ENCODE assay signal across 9 mouse cellular contexts in genomic region chr16:5931680-5932079, GRCm38 (mm10). TPM values are rescaled to one million over a fixed set of nuclear protein-coding genes. Genes with fewer than 3 reads are reported as not detected.
DNase-seq lines count a peak whose midpoint lies in the region; ATAC-seq and TF ChIP-seq lines count a peak whose summit lies in the region.
"Had no signal": no experiment of that assay in that cellular context is flagged by ENCODE, and none has a peak within 500 bp of the region (broad histone marks: within the 10 kb centered on the region; RNA-seq: fewer than 3 reads in every experiment).

No protein-coding gene starts in this region.

- DNase-seq in kidney, adult 11 months = peak; percentile 39
- peak; percentile 82 for DNase-seq in cerebellum, adult 9-11 months
- DNase-seq in frontal cortex, postnatal 10 days (ENCODE audit: low spot score in 2 of 2) = peak; percentile 46 to 79
- peak; percentile 88 to 90 for DNase-seq in left cerebral cortex, postnatal 14 days (ENCODE audit: low spot score in 2 of 2)
- peak; percentile 3 for DNase-seq in naive thymus-derived CD4-positive, alpha-beta T cell, adult 2 months (ENCODE audit: low read depth)
- peak; percentile 89 for DNase-seq in testis, postnatal 10 days (ENCODE audit: low spot score)

- WGBS in kidney, embryonic 14.5 days = 28% methylated on average over 7 of the region's 7 CpGs
- WGBS in intestine, postnatal 0 days = 29% methylated on average over 7 of the region's 7 CpGs

- no peaks in the 10 kb centered on the region for H3K9me3 ChIP-seq in kidney, embryonic 14.5 days (ENCODE audit: control insufficient read depth, low read length)
- no peaks in the 10 kb centered on the region for H3K9me3 ChIP-seq in intestine, postnatal 0 days (ENCODE audit: control insufficient read depth)

- H3K4me2 ChIP-seq in kidney, embryonic 14.5 days (replicated peaks; ENCODE audit: low read depth, low read length) = no peak overlapping the region
- H3K4me2 ChIP-seq in intestine, postnatal 0 days (replicated peaks; ENCODE audit: low read depth) = no peak overlapping the region

- H3K9ac ChIP-seq in kidney, embryonic 14.5 days (ENCODE audit: low read depth, low read length) = no peak overlapping the region
- H3K9ac ChIP-seq in intestine, postnatal 0 days (ENCODE audit: low read depth, low read length) = no peak overlapping the region

- no peak for ATAC-seq in kidney, embryonic 14.5 days (ENCODE audit: low FRiP score, low TSS enrichment)
- ATAC-seq in intestine, postnatal 0 days = no peak

- no peaks in the 10 kb centered on the region for H3K27me3 ChIP-seq in kidney, embryonic 14.5 days (ENCODE audit: control insufficient read depth, insufficient read depth, low read length)
- H3K27me3 ChIP-seq in intestine, postnatal 0 days (replicated peaks; ENCODE audit: control insufficient read depth, insufficient read depth, low read length) = no peaks in the 10 kb centered on the region

- TF ChIP-seq CTCF in intestine, postnatal 0 days (IDR thresholded peaks at IDR 0.05; ENCODE audit: low read depth) = peak; percentile 73

- no peaks in the 10 kb centered on the region for H3K4me1 ChIP-seq in kidney, embryonic 14.5 days (ENCODE audit: control insufficient read depth, insufficient read depth, low read length)
- no peaks in the 10 kb centered on the region for H3K4me1 ChIP-seq in intestine, postnatal 0 days (replicated peaks; ENCODE audit: control insufficient read depth, insufficient read depth, low read length)

- H3K36me3 ChIP-seq in kidney, embryonic 14.5 days (ENCODE audit: control insufficient read depth, insufficient read depth, low read length) = no peaks in the 10 kb centered on the region
- H3K36me3 ChIP-seq in intestine, postnatal 0 days (ENCODE audit: control insufficient read depth, insufficient read depth) = no peaks in the 10 kb centered on the region

- no peak overlapping the region for H3K4me3 ChIP-seq in kidney, embryonic 14.5 days (ENCODE audit: low read length)
- H3K4me3 ChIP-seq in intestine, postnatal 0 days (ENCODE audit: low read depth, low read length) = no peak overlapping the region

- H3K27ac ChIP-seq in kidney, embryonic 14.5 days (ENCODE audit: low read depth, low read length) = no peak overlapping the region
- H3K27ac ChIP-seq in intestine, postnatal 0 days (ENCODE audit: low read depth, low read length) = no peak overlapping the region
- H3K27ac ChIP-seq: macrophage had no signal

- intact Hi-C loops in left cerebral cortex, postnatal 14 days (cut with DNase I) = loop anchor here (5.0 to 10.0 kb wide), 4 partner anchors 34 to 459 kb away; no protein-coding TSS in a partner anchor

RNA-seq across cellular contexts. Expression of gene Rbfox1, which starts 46.5 kb away (rescaled TPM):
- 6.7 and 7.5 TPM in 2 replicates for polyA plus RNA-seq in kidney, embryonic 14.5 days (2014; fragmentation: Nextera tagmentation; extraction: Ambion mirVana)
- polyA plus RNA-seq in intestine, postnatal 0 days (2015; fragmentation: Nextera tagmentation; extraction: Ambion mirVana) = 1.9 and 2.3 TPM in 2 replicates
- total RNA-seq in left cerebral cortex, postnatal 14 days (2021) = 100 to 1,000 TPM; 315 to 328 TPM
- polyA plus RNA-seq: macrophage had no signal

Comparison
In these comparisons a context has a peak if more than half of its experiments do, and no peak if none do; other contexts are left out.
1. DNase-seq: peak in every context shown above with its lines; median percentile 89 in left cerebral cortex, postnatal 14 days; 89 in testis, postnatal 10 days; 82 in cerebellum, adult 9-11 months; 62 in frontal cortex, postnatal 10 days; 39 in kidney, adult 11 months; 3 in naive thymus-derived CD4-positive, alpha-beta T cell, adult 2 months.